Mouse (Mus musculus) left cerebral cortex, adult 9 months (tissue): ENCODE measurements around the gene Ntn1.

Experiments
- DNase-seq, 2 experiments: peaks; one replicate each; pipeline ENCODE4 v3.0.0; 2022; ENCODE audit warnings: low spot score in 2 of 2

The Ntn1 gene

DNA sequence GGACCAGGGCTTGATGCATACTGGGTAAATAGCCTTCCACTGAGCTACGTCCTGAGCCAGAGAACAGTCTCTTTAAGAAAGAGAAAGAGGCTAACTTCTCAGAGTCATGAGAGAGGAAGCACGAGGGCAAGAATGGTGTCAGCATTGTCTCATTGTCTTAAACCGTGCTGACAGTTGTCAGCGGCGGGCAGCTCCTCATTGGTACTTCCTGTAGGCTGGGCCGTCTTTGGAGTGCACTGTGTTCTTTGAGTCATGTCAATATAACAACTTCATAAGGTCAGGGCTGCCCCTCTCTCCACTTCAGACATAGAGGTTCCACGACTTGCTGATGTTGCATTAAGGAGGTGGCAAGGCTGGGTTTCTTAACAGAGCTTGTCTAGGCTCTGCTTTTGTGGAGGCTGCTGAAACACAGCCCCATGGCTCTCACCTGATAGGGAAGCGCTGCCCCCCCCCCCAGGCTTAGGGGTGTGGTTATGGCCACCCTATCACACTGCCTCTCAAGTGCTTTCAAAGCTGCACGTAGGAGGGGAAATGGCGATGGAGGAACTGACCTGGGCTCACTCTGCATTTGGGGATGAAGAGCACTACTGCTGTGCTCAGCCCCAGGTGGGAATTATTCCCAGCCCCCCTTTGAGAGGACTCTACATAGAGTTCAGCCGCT lies 6.8 kb upstream of the Ntn1 start:
- no peak for DNase-seq

DNA sequence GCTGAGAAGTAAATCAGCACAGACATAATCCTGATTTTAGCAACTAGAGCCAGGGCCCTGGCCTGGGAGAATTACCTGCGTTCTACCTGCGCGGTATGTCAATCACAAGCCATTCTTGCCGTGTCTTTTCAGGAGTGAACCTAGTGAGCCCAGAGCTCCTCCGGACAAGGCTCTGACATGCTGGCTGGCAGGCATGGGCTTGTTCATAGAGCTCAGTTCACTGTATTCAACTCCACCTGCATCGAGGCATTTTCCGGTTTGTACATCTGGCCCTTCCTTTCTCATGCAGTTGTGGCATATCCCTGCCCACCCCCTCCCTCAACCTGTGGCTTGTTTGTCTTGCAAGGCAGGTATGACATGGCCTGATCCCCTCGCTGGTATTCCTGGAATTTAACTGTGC lies 5.0 kb upstream of the Ntn1 start:
- no peak for DNase-seq

- no peak for DNase-seq
Measured at GRCm38 (mm10) chr11:68404185-68404584, 3.6 kb upstream of the Ntn1 start.

- no peak for DNase-seq
Measured at GRCm38 (mm10) chr11:68401428-68401827, 805 bp upstream of the Ntn1 start.

- no peak for DNase-seq
Measured at GRCm38 (mm10) chr11:68400021-68400671, 477 bp downstream of the Ntn1 start.

GRCm38 (mm10) chr11:68399548-68400020 lies 1.0 kb downstream of the Ntn1 start:
- DNase-seq: no peak

DNA sequence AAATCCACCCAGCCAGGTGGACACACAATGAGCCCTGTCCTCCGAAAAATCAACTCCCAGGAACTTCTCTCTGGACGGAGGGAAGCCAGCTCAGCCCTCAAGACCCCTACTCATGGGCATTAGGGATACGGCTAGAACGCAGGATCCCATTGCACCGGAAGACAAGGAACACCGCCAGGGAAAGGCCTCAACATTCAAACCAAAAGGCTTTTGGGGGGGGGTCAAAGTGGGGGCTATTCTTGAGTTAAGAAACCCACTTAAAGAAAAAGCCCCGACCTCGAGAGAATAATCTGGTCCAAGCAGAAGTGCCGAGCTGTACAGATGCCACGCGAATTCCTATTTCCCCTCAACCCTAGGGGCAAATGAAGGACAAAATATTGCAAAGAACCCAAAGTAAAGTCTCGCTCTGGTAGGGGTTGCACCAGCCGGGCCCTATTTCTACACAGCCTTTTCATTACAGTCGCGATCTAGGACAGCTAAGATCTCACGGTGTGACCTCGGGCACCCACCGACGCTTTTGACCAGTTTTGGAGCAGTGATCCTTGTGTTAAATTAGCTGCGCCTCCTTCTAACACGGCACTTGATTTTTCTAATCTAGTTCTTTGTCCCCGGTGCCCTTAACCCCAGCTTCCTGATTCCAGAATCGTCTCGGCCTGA lies 1.6 kb downstream of the Ntn1 start:
- no peak for DNase-seq

DNA sequence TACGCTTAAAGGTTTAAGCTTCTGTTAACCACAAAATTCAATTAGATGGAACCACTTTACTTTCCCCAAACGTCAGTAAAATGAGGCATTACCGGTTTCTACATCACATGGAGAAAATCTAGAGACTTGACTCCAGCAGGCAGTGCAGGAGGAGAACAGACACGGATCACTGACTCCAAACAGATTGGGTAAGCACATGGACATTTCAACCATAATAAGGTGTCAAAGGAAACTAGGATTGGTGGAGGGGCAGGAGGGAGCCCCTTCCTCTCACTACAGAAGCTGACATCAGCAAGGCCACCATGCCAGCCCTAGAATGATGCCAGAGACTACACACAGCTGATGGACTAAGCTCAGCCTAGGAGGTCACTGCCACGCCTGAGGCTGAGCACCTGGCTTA lies 5.1 kb downstream of the Ntn1 start:
- DNase-seq: no peak

DNA sequence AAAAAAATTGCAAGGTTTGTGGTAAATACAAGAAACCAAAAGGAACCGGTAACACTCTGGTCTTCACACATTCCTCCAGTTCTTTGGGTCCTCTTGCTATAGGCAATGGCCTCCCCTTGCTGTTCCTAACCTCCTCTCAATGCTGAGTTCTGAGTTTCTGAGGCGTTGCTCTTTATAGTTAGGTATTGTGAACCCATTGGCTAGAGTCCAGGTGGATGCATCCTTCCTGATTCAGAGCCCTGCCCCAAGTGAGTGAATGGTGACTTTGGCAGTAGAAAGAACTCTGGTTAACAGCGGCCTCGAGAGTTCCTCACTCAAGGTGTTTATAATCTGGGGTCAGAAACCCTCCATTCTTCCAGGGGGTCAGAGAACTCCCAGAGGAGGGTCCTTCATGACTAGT lies 5.9 kb downstream of the Ntn1 start:
- no peak for DNase-seq

DNA sequence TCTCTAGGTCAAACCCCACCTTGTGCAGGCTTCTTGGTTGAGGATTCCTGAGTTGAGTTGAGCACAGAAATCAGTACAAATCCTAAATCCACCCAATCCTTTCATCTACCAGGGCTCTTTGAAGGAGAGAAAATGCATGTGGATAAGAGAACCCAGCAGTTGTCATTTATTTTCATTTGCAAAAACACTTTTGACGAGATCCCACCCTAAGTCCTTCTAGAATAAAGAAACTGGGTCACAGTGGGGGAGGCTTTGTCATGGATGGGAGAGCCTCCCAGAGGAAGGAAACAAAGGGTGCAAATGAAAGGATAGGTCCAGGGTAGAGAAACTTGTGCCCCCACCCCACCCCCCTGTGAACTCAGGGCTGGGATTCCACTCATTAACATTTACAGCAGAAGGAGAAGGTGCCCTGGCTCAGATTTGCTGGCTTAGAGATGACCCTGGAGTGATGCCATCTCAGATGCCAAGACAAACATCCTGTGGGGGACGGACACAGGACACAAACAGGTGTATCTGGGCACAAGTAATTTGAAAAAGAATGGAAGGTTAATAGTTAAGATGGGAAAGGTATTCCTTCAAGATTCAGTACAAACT lies 6.6 kb downstream of the Ntn1 start:
- no peak for DNase-seq

DNA sequence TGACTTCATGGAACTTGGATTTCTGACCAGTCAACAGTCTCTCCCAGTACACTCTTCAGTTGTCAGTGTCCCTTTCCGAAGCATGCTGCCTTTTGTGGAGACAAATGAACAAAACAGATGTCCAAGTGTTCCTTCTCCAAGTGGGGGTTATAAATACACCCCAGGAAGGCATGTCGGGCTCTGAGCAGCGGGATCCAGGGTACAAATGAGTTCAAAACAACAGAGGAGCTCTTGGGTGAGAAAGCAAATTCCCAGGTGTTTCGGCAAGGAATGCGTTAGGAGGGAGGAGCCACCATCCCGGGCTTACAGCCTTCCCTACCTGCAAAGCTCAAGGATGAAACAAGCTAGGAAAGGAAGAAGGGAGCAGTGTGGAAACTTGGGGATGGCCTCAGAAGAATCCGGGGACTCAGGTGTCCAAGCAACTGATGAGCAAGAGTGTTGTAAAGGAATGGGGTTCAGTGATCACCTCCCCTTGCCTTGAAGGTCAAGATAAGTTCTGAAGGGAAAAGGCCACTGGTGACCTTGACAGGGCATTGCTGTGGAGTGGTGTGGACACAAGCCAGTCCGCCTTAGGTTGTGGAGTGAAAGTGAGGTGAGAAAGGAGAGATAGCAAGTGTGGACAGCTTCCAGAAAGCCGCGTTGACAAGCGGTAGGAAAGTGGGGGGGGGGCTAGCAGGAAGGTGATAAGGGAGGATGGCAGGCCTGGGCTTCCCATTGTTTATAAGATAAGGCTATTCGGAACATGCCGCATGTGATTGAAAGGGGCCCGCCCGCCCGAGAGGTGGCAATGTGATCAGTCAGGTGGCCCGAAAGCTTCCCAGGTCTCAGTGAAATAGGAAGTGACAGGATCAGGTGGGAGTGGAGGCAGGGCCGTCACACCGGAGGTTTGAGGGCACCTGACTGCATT lies 10.0 kb downstream of the Ntn1 start:
- DNase-seq: no peak

- no peak for DNase-seq
Measured at GRCm38 (mm10) chr11:68389621-68390020, 11.0 kb downstream of the Ntn1 start.

GRCm38 (mm10) chr11:68388655-68389015 lies 12.0 kb downstream of the Ntn1 start:
- no peak for DNase-seq

DNA sequence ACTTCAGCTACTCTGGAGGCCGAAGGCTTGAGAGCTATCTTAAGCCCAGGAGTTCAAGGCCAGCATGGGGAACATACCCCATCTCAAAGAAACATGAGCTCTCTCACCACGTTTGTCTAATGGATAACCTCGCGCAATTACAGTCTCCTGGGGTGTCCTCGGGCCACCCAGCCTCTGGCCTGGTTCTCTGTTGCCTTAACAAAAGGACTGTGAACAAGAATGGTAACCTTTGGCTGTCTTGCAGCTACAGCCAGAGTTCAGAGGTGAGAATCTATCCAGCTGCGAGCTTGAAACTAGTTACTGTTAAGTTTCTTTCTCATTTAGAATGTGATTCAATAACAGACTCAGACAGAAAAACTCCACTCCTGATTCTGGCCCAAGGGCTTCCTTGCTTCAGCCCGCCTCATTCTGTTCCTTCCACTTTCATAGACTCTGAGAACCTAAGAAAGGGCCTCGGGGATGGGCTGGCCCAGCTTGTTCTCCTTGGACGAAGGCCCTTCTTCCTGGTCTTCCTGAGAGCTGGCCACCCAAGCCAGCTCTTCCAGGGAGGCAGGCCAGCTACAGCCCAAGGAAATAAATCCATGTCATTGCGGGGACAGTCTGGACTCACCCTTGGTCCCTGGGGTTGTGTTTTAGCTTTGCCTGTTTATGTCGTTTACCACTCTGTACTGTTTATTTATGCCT lies 12.5 kb downstream of the Ntn1 start:
- no peak for DNase-seq

GRCm38 (mm10) chr11:68387441-68387760 lies 13.2 kb downstream of the Ntn1 start:
- no peak for DNase-seq

GRCm38 (mm10) chr11:68386589-68387440 lies 13.8 kb downstream of the Ntn1 start:
- DNase-seq: no peak

- DNase-seq: no peak
Measured at GRCm38 (mm10) chr11:68385921-68386588, 14.6 kb downstream of the Ntn1 start.

DNA sequence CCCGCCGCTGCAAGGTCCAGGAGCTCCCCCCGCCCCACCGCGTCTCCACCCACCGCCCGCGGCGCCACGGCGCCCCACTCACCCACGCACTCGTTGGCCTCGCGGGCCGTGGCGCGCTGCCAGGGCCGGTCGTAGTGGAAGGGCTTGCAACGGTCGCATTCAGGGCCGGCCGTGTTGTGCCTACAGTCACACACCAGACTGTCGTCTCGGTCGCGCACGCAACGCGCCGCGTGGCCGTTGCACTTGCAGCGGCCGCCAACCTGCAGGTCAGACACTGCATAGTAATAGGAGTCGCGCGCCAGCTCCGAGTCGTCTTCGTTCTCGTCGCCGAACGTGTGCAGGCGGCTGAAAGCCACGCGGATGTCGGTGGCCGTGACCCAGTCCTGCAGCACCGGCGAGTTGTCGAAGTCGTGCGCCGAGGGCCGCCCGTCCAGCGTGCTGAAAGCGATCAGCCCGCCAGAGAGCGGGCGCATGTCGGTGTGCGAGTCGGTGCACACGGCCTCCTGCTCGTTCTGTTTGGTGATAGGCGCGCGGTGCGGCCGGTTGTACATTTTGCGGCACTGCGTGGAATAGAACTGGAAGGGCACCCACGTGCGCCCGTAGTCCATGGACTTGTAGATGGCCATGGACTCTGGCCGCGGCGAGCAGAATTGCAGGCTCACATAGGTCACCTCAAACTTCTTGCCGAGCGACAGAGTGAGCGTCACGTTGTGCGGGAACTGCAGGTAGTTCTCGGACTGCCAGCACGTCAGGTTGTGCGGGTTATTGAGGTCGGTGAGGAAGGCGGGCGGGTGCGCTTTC lies 15.4 kb downstream of the Ntn1 start:
- DNase-seq: no peak

DNA sequence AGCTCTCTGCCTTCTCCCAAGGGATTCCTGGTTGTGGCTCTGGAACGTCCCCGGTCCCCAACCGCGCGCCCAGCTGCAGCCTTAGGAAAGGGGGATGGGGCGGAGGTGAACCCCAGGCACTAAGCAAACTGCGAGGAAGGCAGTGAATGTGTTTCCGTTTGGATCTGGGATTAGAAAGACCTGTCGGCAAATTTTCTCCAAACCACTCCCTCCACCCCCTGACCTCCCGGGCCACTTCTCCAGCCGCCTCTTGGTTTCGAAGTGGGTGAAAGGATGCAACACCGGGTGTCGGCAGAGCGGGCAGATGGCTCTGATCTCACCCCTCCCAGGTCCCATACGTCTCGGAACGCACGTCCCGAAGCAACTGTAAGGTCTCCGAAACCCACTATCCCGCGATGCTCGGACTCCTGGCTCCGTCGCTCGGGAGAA lies 16.0 kb downstream of the Ntn1 start:
- DNase-seq: no peak
